Mouse (Mus musculus): Measurements from ENCODE around the gene Pgap2. TPM values are rescaled to one million over a fixed set of nuclear protein-coding genes. Genes with fewer than 3 reads are reported as not detected.
A peak's percentile ranks its signal among the peaks of the same experiment; 100 is the strongest.

Gene Pgap2
- polyA plus RNA-seq, 1 experiment from 2014 or later: 96.3 TPM

GRCm38 (mm10) chr7:102243870-102244269, 33.9 kb downstream of the Pgap2 start:
- no peaks in the 10 kb centered on the region for H3K27me3 ChIP-seq (replicated peaks)
- peaks cover 52% of the 10 kb centered on the region for H3K4me1 ChIP-seq
- H3K27ac ChIP-seq: 0 out of 2 replicates have a peak overlapping the region, but pooled peaks have one; percentile 22
- H3K4me2 ChIP-seq: no peak overlapping the region
- WGBS: 59% methylated on average over 2 of the region's 2 CpGs
- no peak overlapping the region for H3K9ac ChIP-seq
- no peak for ATAC-seq (ENCODE audit: insufficient read depth, low FRiP score, low read depth)
- no peak overlapping the region for H3K4me3 ChIP-seq (replicated peaks)
- H3K9me3 ChIP-seq: no peaks in the 10 kb centered on the region
- peaks cover 15% of the 10 kb centered on the region for H3K36me3 ChIP-seq

DNA sequence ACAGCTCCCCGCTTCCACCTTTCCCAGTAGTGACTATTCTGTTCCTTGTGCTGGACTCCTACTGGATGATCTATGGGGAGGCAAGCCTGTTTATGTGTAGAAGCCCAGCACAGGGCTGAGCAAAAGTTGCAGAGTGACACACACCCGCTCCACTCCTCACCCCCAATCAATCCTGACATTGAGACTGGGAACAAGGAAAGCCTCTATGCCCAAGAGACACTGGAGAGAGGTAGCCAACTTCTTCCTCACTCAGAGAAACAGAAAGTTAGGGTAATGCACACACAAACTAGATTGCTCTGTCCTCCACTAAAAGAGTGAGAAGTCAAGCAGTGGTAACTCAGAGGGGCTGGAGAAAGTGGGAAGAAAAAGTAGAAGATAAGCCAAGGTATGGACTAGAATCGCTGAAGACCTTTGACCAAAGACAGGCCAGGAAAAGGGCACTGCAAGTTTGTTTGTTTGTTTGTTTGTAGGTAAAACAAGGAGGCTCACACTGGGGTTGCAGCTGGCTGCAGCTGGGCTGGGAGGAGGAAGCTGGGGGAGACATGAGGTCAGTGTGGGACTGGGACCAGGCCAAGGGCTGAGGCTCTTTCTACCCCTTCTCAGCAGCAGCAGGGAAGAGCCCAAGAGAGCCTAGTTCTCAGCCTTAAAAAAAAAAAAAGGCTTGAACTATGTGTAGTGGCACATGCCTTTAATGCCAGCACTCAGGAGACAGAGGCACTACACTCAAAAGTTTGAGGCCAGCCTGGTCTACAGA, 35.0 kb downstream of the Pgap2 start:
- Histone ChIP-seq H3K9me3 (no peaks in the 10 kb centered on the region), H3K4me3 (replicated peaks) (no peak overlapping the region), H3K36me3 (peaks cover 6% of the 10 kb centered on the region), H3K4me2 (no peak overlapping the region), H3K27ac (peak overlapping the region; percentile 31), H3K4me1 (peaks cover 55% of the 10 kb centered on the region), H3K27me3 (replicated peaks) (no peaks in the 10 kb centered on the region), H3K9ac (no peak overlapping the region)
- ATAC-seq (ENCODE audit: insufficient read depth, low FRiP score, low read depth): no peak
- WGBS: 69% methylated on average over 3 of the region's 3 CpGs

DNA sequence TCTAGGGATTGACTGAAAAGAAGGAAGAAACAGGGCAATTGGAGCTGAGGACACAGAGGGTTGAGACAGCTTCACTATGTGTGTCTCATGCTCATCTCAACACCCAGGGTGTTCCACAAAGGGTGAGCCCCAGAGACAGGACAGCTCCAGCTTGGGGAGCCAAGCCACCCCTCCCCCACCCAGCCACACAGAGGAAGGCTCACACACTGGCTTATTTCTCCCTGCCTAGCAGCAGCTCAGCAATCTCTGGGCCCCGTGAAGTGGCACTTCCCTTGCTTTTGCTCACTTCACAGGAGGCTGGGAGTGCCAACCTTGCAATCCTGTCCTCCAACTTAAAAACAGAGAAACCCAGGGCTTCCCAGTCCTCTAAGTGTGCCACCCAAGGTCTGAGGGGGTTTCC, 35.8 kb downstream of the Pgap2 start:
- Histone ChIP-seq H3K4me1 (peaks cover 55% of the 10 kb centered on the region), H3K36me3 (no peaks in the 10 kb centered on the region; the same call in 1 of the 2 replicates), H3K9ac (no peak overlapping the region), H3K27me3 (replicated peaks) (no peaks in the 10 kb centered on the region), H3K4me2 (peak overlapping the region; percentile 32), H3K27ac (peak overlapping the region; percentile 31), H3K9me3 (no peaks in the 10 kb centered on the region), H3K4me3 (replicated peaks) (no peak overlapping the region)
- 5% methylated on average over 1 of the region's 1 CpGs for WGBS
- no peak for ATAC-seq (ENCODE audit: insufficient read depth, low FRiP score, low read depth)

- Histone ChIP-seq H3K27me3 (replicated peaks) (no peaks in the 10 kb centered on the region), H3K4me3 (replicated peaks) (no peak overlapping the region), H3K27ac (peak overlapping the region; percentile 31; the same call in 1 of the 2 replicates), H3K4me2 (peak overlapping the region; percentile 88), H3K9ac (no peak overlapping the region), H3K36me3 (no peaks in the 10 kb centered on the region), H3K4me1 (peaks cover 58% of the 10 kb centered on the region), H3K9me3 (no peaks in the 10 kb centered on the region)
- WGBS: 49% methylated on average over 6 of the region's 6 CpGs
- ATAC-seq (ENCODE audit: insufficient read depth, low FRiP score, low read depth): no peak
Observed at GRCm38 (mm10) chr7:102246265-102246664, 36.3 kb downstream of the Pgap2 start.

GRCm38 (mm10) chr7:102246956-102247797, 37.2 kb downstream of the Pgap2 start:
- peak overlapping the region; percentile 88 for H3K4me2 ChIP-seq
- H3K27ac ChIP-seq: no peak overlapping the region
- 61% methylated on average over 12 of the region's 12 CpGs for WGBS
- no peak for ATAC-seq (ENCODE audit: insufficient read depth, low FRiP score, low read depth)
- no peaks in the 10 kb centered on the region for H3K36me3 ChIP-seq
- H3K27me3 ChIP-seq (replicated peaks): no peaks in the 10 kb centered on the region
- H3K4me1 ChIP-seq: peaks cover 60% of the 10 kb centered on the region
- H3K9me3 ChIP-seq: no peaks in the 10 kb centered on the region
- no peak overlapping the region; the same call in 1 of the 2 replicates for H3K4me3 ChIP-seq (replicated peaks)
- H3K9ac ChIP-seq: no peak overlapping the region

DNA sequence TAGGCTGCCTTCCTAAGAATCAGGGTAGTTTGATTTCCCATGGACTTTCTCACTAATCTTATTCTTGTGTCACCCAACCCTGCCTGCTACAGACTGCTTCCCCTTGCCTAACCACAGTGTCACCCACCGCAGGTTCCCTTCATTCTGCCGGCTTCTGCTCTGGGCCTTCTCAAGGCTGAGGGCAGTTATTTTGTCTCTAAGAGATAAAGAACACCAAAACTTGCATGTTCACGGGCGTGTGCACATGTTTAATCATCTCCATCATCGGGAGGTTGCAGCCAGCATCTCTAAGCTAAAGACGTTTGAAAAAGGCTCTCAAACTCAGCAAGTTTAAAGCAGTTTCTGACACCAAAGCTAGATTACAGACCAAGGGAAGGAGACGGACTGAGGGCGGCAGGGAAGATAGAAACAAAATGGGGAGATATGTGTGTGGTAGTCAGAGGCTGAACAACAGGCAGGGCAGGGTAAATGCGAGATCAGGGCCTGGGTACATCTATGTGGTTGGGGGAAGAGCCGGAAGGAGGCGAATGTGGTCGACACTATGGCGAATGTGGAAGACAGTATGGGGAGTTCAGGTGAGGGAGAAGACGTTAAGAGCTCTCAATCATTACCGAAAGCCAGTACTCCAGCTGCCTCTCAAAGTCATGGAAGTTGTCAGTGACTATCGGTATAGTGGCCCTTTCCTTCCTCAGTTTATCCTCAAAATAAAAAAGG, 38.8 kb downstream of the Pgap2 start:
- peak overlapping the region; percentile 92 for H3K9ac ChIP-seq
- no peak for ATAC-seq (ENCODE audit: insufficient read depth, low FRiP score, low read depth)
- H3K36me3 ChIP-seq: no peaks in the 10 kb centered on the region
- WGBS: 12% methylated on average over 16 of the region's 16 CpGs
- H3K27me3 ChIP-seq (replicated peaks): no peaks in the 10 kb centered on the region
- no peaks in the 10 kb centered on the region for H3K9me3 ChIP-seq
- peak overlapping the region; percentile 88 for H3K4me2 ChIP-seq
- H3K4me3 ChIP-seq (replicated peaks): peak overlapping the region; percentile 90
- peaks cover 55% of the 10 kb centered on the region for H3K4me1 ChIP-seq
- H3K27ac ChIP-seq: peak overlapping the region; percentile 99

GRCm38 (mm10) chr7:102249531-102249895, 39.5 kb downstream of the Pgap2 start:
- peak; percentile 16 for ATAC-seq (ENCODE audit: insufficient read depth, low FRiP score, low read depth)
- Histone ChIP-seq H3K4me3 (replicated peaks) (peak overlapping the region; percentile 90), H3K9ac (peak overlapping the region; percentile 92), H3K36me3 (no peaks in the 10 kb centered on the region), H3K4me2 (peak overlapping the region; percentile 88), H3K27ac (peak overlapping the region; percentile 99), H3K27me3 (replicated peaks) (no peaks in the 10 kb centered on the region), H3K9me3 (no peaks in the 10 kb centered on the region), H3K4me1 (peaks cover 52% of the 10 kb centered on the region)
- 1% methylated on average over 23 of the region's 23 CpGs for WGBS

- Histone ChIP-seq H3K27me3 (replicated peaks) (no peaks in the 10 kb centered on the region), H3K27ac (peak overlapping the region; percentile 99), H3K9ac (peak overlapping the region; percentile 92), H3K4me2 (peak overlapping the region; percentile 88), H3K9me3 (no peaks in the 10 kb centered on the region), H3K36me3 (no peaks in the 10 kb centered on the region), H3K4me3 (replicated peaks) (peak overlapping the region; percentile 90), H3K4me1 (peaks cover 47% of the 10 kb centered on the region)
- ATAC-seq (ENCODE audit: insufficient read depth, low FRiP score, low read depth): peak; percentile 79
- under 1% methylated on average over 38 of the region's 49 CpGs for WGBS
Observed at GRCm38 (mm10) chr7:102249896-102250630, 40.1 kb downstream of the Pgap2 start.

DNA sequence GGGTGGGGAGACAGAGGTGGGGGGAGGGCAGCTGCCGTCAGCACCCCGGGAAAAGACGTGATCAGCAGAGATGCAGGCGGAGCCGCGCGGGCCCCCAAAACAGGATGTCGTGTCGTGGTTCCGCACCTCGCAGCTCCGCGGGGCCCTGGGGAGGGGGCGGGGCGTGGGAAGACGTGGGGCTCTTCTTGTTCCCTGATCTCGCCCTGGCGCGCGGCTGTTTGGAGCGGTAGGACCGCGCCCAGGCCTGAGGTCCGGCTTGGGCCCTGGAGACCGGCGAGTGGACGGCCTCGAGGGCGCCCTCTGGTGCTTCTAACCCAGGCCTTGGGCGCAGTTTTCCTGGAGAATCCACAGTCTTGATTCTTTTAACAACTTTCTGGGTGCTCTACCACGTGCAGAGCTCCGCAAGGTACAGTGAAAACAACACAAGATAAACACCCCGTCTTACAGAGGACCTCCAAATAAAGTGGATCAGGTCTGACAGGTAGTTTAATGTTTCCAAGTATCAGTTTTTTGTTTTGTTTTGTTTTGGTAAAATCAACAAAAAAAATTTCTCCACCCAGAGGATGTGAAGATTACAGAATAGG, 40.7 kb downstream of the Pgap2 start:
- peak overlapping the region; percentile 88 for H3K4me2 ChIP-seq
- H3K27me3 ChIP-seq (replicated peaks): no peaks in the 10 kb centered on the region
- peak overlapping the region; percentile 90 for H3K4me3 ChIP-seq (replicated peaks)
- peaks cover 40% of the 10 kb centered on the region for H3K4me1 ChIP-seq
- peak overlapping the region; percentile 68 for H3K9ac ChIP-seq
- peak overlapping the region; percentile 99 for H3K27ac ChIP-seq
- H3K36me3 ChIP-seq: no peaks in the 10 kb centered on the region
- H3K9me3 ChIP-seq: no peaks in the 10 kb centered on the region
- under 1% methylated on average over 31 of the region's 33 CpGs for WGBS
- ATAC-seq (ENCODE audit: insufficient read depth, low FRiP score, low read depth): peak; percentile 82

GRCm38 (mm10) chr7:102253631-102254030, 43.6 kb downstream of the Pgap2 start:
- Histone ChIP-seq H3K4me2 (no peak overlapping the region), H3K27me3 (replicated peaks) (no peaks in the 10 kb centered on the region), H3K9ac (no peak overlapping the region), H3K9me3 (no peaks in the 10 kb centered on the region), H3K4me3 (replicated peaks) (no peak overlapping the region), H3K4me1 (peaks cover 11% of the 10 kb centered on the region), H3K36me3 (no peaks in the 10 kb centered on the region), H3K27ac (no peak overlapping the region)
- no peak for ATAC-seq (ENCODE audit: insufficient read depth, low FRiP score, low read depth)
- WGBS: 75% methylated on average over 1 of the region's 1 CpGs

DNA sequence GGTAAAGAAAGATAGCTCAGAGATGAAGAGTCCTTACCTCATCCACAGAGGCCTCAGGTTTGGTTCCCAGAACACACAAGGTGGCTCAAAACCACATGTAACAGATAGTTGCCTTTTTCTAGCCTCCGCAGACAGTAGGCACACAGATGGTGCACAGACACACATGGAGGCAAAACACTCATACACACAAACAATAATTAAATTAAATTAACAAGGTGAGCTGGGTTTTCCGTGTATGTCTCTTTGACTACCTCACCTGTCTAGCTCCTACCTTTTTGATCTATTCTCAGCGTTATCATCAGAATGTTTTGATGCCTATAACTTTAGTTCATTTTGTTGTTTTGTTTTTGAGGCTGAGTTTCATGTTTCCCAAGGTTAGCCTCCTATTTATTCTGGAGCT, 45.9 kb downstream of the Pgap2 start, which contains the start of gene Rhog:
TSS of gene Rhog (minus strand) at position 101 of the 400 bp plus-strand sequence.
- Histone ChIP-seq H3K27me3 (replicated peaks) (no peaks in the 10 kb centered on the region), H3K4me1 (peaks cover 5% of the 10 kb centered on the region; the same call in 1 of the 2 replicates), H3K9me3 (no peaks in the 10 kb centered on the region), H3K4me3 (replicated peaks) (no peak within 1 kb of the TSS), H3K9ac (no peak within 1 kb of the TSS), H3K36me3 (no peaks in the 10 kb centered on the region), H3K27ac (no peak within 1 kb of the TSS), H3K4me2 (no peak within 1 kb of the TSS)
- ATAC-seq (ENCODE audit: insufficient read depth, low FRiP score, low read depth): no peak
- WGBS: 82% methylated on average over 3 of the region's 3 CpGs
